Mouse (Mus musculus) layer of hippocampus, adult 8-10 months (tissue): ENCODE data around the gene Catsperd. TPM values are rescaled to one million over a fixed set of nuclear protein-coding genes. Genes with fewer than 3 reads are reported as not detected.

Experiments used
- DNase-seq, 2 experiments: peaks; one replicate each; pipeline ENCODE4 v3.0.0; 2022; ENCODE audit warnings: low spot score in 2 of 2
- total RNA-seq, 4 experiments: library from RNA; stranded (reverse); gene quantifications; 2 replicates each; pipeline ENCODE4 v1.2.4; 2022

The Catsperd gene
- total RNA-seq, 4 experiments from 2014 or later = 0.48 to 1.8 (median 1.2) TPM

- DNase-seq = no peak
Observed at GRCm38 (mm10) chr17:56664333-56664732, 36.4 kb downstream of the Catsperd start.

GRCm38 (mm10) chr17:56666384-56666783 is 38.4 kb downstream of the Catsperd start:
- DNase-seq = no peak

- DNase-seq = no peak
Observed at GRCm38 (mm10) chr17:56667591-56667990, 39.6 kb downstream of the Catsperd start.

GRCm38 (mm10) chr17:56668384-56669144 is 40.6 kb downstream of the Catsperd start:
- peak; percentile 56 to 77 for DNase-seq

GRCm38 (mm10) chr17:56669766-56670165 is 41.8 kb downstream of the Catsperd start:
- no peak for DNase-seq

GRCm38 (mm10) chr17:56672941-56673646 is 45.2 kb downstream of the Catsperd start, which contains the start of gene Ranbp3:
Gene Ranbp3 (plus strand): TSS chr17:56673294.
- DNase-seq = peak; percentile 99

GRCm38 (mm10) chr17:56673647-56674416 is 45.9 kb downstream of the Catsperd start:
- DNase-seq = no peak

- DNase-seq = no peak
Observed at GRCm38 (mm10) chr17:56681791-56682190, 53.8 kb downstream of the Catsperd start.

- no peak for DNase-seq
Observed at GRCm38 (mm10) chr17:56682880-56683279, 54.9 kb downstream of the Catsperd start.

- DNase-seq = no peak
Observed at GRCm38 (mm10) chr17:56683546-56684140, 55.7 kb downstream of the Catsperd start.

- DNase-seq = no peak
Observed at GRCm38 (mm10) chr17:56684649-56685048, 56.7 kb downstream of the Catsperd start.

- DNase-seq = no peak
Observed at GRCm38 (mm10) chr17:56686801-56687200, 58.9 kb downstream of the Catsperd start.

GRCm38 (mm10) chr17:56688045-56688444 is 60.1 kb downstream of the Catsperd start:
- DNase-seq = no peak

- DNase-seq = no peak
Observed at GRCm38 (mm10) chr17:56688689-56689088, 60.7 kb downstream of the Catsperd start.

- DNase-seq = no peak
Observed at GRCm38 (mm10) chr17:56693395-56693794, 65.5 kb downstream of the Catsperd start.

- peak; percentile 59 to 75 for DNase-seq
Observed at GRCm38 (mm10) chr17:56693851-56694310, 65.9 kb downstream of the Catsperd start.

GRCm38 (mm10) chr17:56700451-56700850 is 72.5 kb downstream of the Catsperd start:
- no peak for DNase-seq

- no peak for DNase-seq
Observed at GRCm38 (mm10) chr17:56703038-56703437, 75.1 kb downstream of the Catsperd start.

GRCm38 (mm10) chr17:56706515-56706914 is 78.6 kb downstream of the Catsperd start:
- DNase-seq = no peak

- no peak for DNase-seq
Observed at GRCm38 (mm10) chr17:56708692-56709091, 80.7 kb downstream of the Catsperd start.

- DNase-seq = no peak
Observed at GRCm38 (mm10) chr17:56709708-56710107, 81.8 kb downstream of the Catsperd start.
